Mouse (Mus musculus): ENCODE results near the gene Mat2a.

- TF ChIP-seq CTCF (IDR thresholded peaks at IDR 0.05; ENCODE audit: borderline replicate concordance, extremely low read depth, insufficient read depth, insufficient read length) (no peak), POLR2A (IDR thresholded peaks at IDR 0.05; ENCODE audit: borderline replicate concordance, extremely low read depth, insufficient read depth, insufficient read length, poor library complexity, severe bottlenecking) (no peak)
These were observed 54.1 kb downstream of the Mat2a start for GRCm38 (mm10) chr6:72385258-72385657.

Measured in brain, embryonic 14.5 days (tissue).